Mouse (Mus musculus) midbrain, embryonic 14.5 days (tissue): ENCODE data around the gene Srebf1. TPM values are rescaled to one million over a fixed set of nuclear protein-coding genes. Genes with fewer than 3 reads are reported as not detected.
A peak's percentile ranks its signal among the peaks of the same experiment; 100 is the strongest.

Experiments used
- ATAC-seq: fragments of 200-750 bp; cut with Nextera tagmentation; 2 replicates; pipeline ENCODE4 v1.8.0; 2017; ENCODE audit warnings: moderate number of reproducible peaks, moderate library complexity; ENCODE audit not compliant: low FRiP score, low TSS enrichment
- DNase-seq: peaks from one replicate; pipeline ENCODE4 v3.0.0-alpha.2; 2015
- H3K27ac ChIP-seq: fragments of 300-500 bp; sonication (generic); replicated peaks from 2 replicates; pipeline ENCODE4 v1.5.1; 2014; ENCODE audit warnings: mild to moderate bottlenecking, low read depth, low read length, moderate library complexity
- H3K27me3 ChIP-seq: fragments of 300-500 bp; sonication (generic); 2 replicates; pipeline ENCODE4 v1.6.1; 2014; ENCODE audit warnings: low read length, control low read depth, mixed read lengths; ENCODE audit not compliant: control insufficient read depth, insufficient read depth
- H3K36me3 ChIP-seq: fragments of 300-500 bp; sonication (generic); 2 replicates; pipeline ENCODE4 v1.6.1; 2014; ENCODE audit warnings: low read length, control low read depth; ENCODE audit not compliant: control insufficient read depth, insufficient read depth
- H3K4me1 ChIP-seq: fragments of 300-500 bp; sonication (generic); 2 replicates; pipeline ENCODE4 v1.6.1; 2014; ENCODE audit warnings: mild to moderate bottlenecking, antibody characterized with exemption, low read length, control low read depth; ENCODE audit not compliant: control insufficient read depth, insufficient read depth
- H3K4me2 ChIP-seq: fragments of 300-500 bp; sonication (generic); 2 replicates; pipeline ENCODE4 v1.6.1; 2014; ENCODE audit warnings: mild to moderate bottlenecking, low read length, moderate library complexity
- H3K4me3 ChIP-seq: fragments of 300-500 bp; sonication (generic); replicated peaks from 2 replicates; pipeline ENCODE4 v1.5.1; 2014; ENCODE audit warnings: low read depth, low read length
- H3K9ac ChIP-seq: fragments of 300-500 bp; sonication (generic); replicated peaks from 2 replicates; pipeline ENCODE4 v1.6.1; 2014; ENCODE audit warnings: mild to moderate bottlenecking, low read length, moderate library complexity
- H3K9me3 ChIP-seq: fragments of 300-500 bp; sonication (generic); 2 replicates; pipeline ENCODE4 v1.6.1; 2016; ENCODE audit warnings: low read length, control low read depth, mixed read lengths; ENCODE audit not compliant: control insufficient read depth
- WGBS: fragments of 180-500 bp; shearing (Covaris S2); extraction: QIAGEN DNeasy Blood & Tissue Kit; methylation state at CpG from one replicate; pipeline ENCODE4 v1.1.7; 2014; 5-methylcytosine and 5-hydroxymethylcytosine counted together
- polyA plus RNA-seq: library from polyadenylated mRNA; unstranded; fragments of >200 nt; fragmentation: Nextera tagmentation; extraction: Ambion mirVana; gene quantifications from 2 replicates; pipeline ENCODE4 v1.2.1, GENCODE M21; 2014

Srebf1 gene
- polyA plus RNA-seq, 1 experiment from 2014 or later, result 34.5 TPM

DNA sequence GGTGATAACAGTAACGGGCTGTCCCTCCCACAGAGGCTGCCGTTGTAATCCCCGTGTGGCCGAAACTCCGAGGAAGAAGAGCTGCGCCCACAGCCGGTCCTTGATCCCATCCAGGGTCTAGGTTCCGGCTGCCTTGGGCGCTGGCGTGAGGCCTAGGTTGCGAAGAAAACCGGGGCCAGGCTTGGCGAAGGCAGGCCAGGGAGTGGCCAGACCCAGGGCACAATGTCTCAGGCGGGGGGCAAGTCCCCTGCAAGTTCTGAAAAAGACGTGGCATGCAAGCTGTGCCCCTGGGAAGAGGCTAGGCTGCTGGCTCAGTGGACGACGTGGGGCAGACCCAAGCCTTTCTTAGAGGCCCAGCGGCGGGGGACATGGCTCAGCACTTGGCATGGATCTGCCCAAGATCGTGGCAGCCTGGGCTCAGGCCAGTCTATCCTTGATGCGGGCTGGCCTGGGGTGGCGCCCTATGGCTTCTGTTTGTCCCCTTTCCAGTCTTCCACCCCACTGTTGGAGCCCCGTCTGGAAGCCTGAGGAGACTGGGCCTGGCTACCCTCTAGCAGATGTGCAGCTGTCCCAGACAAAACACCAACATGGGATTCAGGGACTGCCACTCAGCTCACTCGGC lies 24.3 kb downstream of the Srebf1 start:
- peaks cover 79% of the 10 kb centered on the region for H3K36me3 ChIP-seq
- no peak for DNase-seq
- 79% methylated on average over 24 of the region's 24 CpGs for WGBS

DNA sequence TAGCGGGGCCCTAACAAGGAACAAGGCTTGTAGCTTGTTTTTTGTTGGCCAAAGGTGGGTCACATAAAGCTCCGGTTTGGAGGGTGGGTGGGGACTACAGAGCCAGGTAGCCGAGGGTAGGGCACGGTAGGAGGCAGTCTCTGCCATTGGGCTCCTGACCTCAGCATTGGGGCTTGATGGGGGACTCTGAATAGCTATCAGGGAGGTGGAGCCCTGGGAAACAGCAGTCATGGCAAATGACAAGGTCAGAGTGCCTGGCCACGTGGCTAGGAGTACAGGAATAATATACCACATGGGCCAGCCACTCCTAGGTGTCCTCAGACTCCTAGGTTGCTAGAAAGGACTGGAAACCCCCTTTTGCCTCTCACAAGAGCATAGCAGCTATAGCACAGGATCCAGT lies 26.0 kb downstream of the Srebf1 start:
- Histone ChIP-seq H3K9ac (no peak overlapping the region), H3K4me2 (no peak overlapping the region), H3K4me3 (no peak overlapping the region), H3K36me3 (peaks cover 76% of the 10 kb centered on the region), H3K4me1 (peaks cover 5% of the 10 kb centered on the region), H3K27me3 (no peaks in the 10 kb centered on the region), H3K27ac (no peak overlapping the region), H3K9me3 (0 out of 2 replicates have a peak, but pooled peaks cover 3% of the 10 kb centered on the region)
- ATAC-seq, result no peak
- no peak for DNase-seq
- WGBS, result 87% methylated on average over 5 of the region's 5 CpGs

More for the DNA sequence above, 24.3 kb downstream of the Srebf1 start:
- no peak overlapping the region for H3K9ac ChIP-seq
- H3K4me3 ChIP-seq, result no peak overlapping the region
- no peak for ATAC-seq
- 0 out of 2 replicates have a peak, but pooled peaks cover 3% of the 10 kb centered on the region for H3K9me3 ChIP-seq
- peaks cover 8% of the 10 kb centered on the region for H3K4me1 ChIP-seq
- H3K27ac ChIP-seq, result no peak overlapping the region
- no peaks in the 10 kb centered on the region for H3K27me3 ChIP-seq
- H3K4me2 ChIP-seq, result no peak overlapping the region

- H3K36me3 ChIP-seq, result peaks cover 77% of the 10 kb centered on the region
- DNase-seq (peak; percentile 56), ATAC-seq (no peak)
Observed at GRCm38 (mm10) chr11:60195108-60195507, 27.3 kb downstream of the Srebf1 start.

DNA sequence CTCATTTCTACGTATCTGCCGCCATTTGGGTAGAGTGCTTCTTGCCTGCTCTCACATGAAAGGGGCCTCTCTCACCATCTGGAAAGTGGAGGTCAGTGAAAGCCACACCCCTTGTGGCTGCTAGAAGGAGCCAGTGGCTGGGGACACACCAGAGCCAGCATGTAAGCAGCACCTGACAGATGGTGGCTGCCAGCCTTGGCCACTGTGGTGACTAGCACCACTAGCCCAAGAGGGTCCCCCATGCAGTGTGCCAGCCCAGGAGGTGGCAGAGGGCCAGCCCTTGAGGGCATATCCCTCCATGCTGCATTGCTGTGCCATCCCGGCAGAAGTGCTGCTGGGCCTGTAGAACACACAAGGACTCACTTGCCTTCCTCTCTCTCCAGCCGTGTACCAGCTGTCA lies 28.8 kb downstream of the Srebf1 start:
- Histone ChIP-seq H3K4me2 (no peak overlapping the region), H3K27ac (no peak overlapping the region), H3K36me3 (peaks cover 91% of the 10 kb centered on the region), H3K9me3 (0 out of 2 replicates have a peak, but pooled peaks cover 3% of the 10 kb centered on the region), H3K4me1 (no peaks in the 10 kb centered on the region), H3K4me3 (no peak overlapping the region), H3K9ac (no peak overlapping the region), H3K27me3 (no peaks in the 10 kb centered on the region)
- DNase-seq (no peak), ATAC-seq (no peak)
- WGBS, result 79% methylated on average over 4 of the region's 4 CpGs

More at GRCm38 (mm10) chr11:60195108-60195507, 27.3 kb downstream of the Srebf1 start:
- no peaks in the 10 kb centered on the region for H3K27me3 ChIP-seq
- no peak overlapping the region for H3K27ac ChIP-seq
- no peak overlapping the region for H3K9ac ChIP-seq
- H3K4me2 ChIP-seq, result no peak overlapping the region
- H3K4me3 ChIP-seq, result no peak overlapping the region
- peaks cover 3% of the 10 kb centered on the region for H3K4me1 ChIP-seq
- 0 out of 2 replicates have a peak, but pooled peaks cover 3% of the 10 kb centered on the region for H3K9me3 ChIP-seq

DNA sequence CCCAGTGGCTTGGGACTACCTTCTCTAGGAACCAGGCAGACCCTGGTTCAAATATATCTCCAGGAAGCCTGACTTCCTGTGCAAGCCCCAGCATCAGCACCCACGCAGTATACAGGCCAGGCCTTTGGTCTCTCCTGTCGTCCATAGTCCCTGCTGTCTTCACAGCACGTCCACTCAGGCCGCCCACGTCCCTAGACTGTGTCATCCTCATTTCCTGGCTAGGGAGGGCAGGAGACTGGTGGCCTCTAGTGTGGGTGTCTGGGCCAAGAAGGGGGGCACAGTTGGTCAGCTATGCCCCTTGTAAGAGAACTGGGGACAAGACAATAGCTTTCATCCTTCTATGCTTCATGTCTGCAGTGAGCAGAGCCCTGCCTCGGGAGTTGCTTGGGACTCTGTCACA lies 29.8 kb downstream of the Srebf1 start:
- no peak overlapping the region for H3K9ac ChIP-seq
- 0 out of 2 replicates have a peak, but pooled peaks cover 3% of the 10 kb centered on the region for H3K9me3 ChIP-seq
- H3K4me3 ChIP-seq, result no peak overlapping the region
- H3K4me1 ChIP-seq, result no peaks in the 10 kb centered on the region
- no peaks in the 10 kb centered on the region for H3K27me3 ChIP-seq
- DNase-seq (no peak), ATAC-seq (no peak)
- peaks cover 91% of the 10 kb centered on the region for H3K36me3 ChIP-seq
- 86% methylated on average over 6 of the region's 6 CpGs for WGBS
- H3K27ac ChIP-seq, result no peak overlapping the region; the same call in 1 of the 2 replicates
- H3K4me2 ChIP-seq, result no peak overlapping the region

DNA sequence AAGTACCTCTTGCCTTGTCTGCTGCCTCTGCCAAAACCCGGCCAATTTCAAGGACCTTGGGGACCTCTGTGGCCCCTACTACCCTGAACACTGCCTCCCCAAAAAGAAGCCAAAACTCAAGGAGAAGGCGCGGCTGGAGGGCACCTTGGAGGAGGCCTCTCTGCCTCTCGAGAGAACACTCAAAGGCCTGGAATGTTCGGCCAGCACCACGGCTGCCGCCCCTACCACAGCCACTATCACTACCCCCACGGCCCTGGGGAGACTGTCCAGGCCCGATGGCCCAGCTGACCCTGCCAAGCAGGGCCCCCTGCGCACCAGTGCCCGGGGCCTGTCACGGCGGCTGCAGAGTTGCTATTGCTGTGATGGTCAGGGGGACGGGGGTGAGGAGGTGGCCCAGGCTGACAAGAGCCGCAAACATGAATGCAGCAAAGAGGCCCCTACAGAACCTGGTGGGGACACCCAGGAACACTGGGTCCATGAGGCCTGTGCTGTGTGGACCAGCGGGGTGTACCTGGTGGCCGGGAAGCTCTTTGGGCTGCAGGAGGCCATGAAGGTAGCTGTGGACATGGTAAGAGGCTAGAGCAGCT lies 32.2 kb downstream of the Srebf1 start:
- 94% methylated on average over 17 of the region's 17 CpGs for WGBS
- no peak overlapping the region for H3K27ac ChIP-seq
- no peak for DNase-seq
- H3K36me3 ChIP-seq, result peaks cover 92% of the 10 kb centered on the region
- H3K27me3 ChIP-seq, result no peaks in the 10 kb centered on the region
- H3K4me2 ChIP-seq, result no peak overlapping the region
- ATAC-seq, result no peak
- H3K4me1 ChIP-seq, result peaks cover 6% of the 10 kb centered on the region
- H3K4me3 ChIP-seq, result no peak overlapping the region
- no peak overlapping the region for H3K9ac ChIP-seq
- H3K9me3 ChIP-seq, result 0 out of 2 replicates have a peak, but pooled peaks cover 3% of the 10 kb centered on the region

DNA sequence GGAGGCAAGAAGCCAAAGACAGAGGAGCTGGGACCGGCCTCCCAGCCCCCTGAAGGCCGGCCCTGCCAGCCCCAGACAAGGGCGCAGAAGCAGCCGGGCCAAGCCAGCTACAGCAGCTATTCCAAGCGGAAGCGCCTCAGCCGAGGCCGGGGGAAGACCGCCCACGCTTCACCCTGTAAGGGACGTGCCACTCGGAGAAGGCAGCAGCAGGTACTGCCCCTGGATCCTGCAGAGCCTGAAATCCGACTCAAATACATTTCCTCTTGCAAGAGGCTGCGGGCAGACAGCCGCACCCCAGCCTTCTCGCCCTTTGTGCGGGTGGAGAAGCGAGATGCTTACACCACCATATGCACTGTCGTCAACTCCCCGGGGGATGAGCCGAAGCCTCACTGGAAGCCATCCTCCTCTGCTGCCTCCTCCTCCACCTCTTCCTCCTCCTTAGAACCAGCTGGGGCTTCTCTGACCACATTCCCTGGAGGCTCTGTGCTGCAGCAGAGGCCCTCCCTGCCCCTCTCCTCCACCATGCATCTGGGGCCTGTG lies 32.8 kb downstream of the Srebf1 start:
- ATAC-seq (no peak), DNase-seq (no peak)
- Histone ChIP-seq H3K36me3 (peaks cover 86% of the 10 kb centered on the region), H3K4me3 (no peak overlapping the region), H3K9ac (no peak overlapping the region), H3K9me3 (no peaks in the 10 kb centered on the region), H3K4me2 (no peak overlapping the region), H3K4me1 (peaks cover 12% of the 10 kb centered on the region), H3K27ac (0 out of 2 replicates have a peak overlapping the region, but pooled peaks have one; percentile 8), H3K27me3 (no peaks in the 10 kb centered on the region)
- WGBS, result 82% methylated on average over 21 of the region's 21 CpGs

- no peaks in the 10 kb centered on the region for H3K27me3 ChIP-seq
- peaks cover 74% of the 10 kb centered on the region for H3K36me3 ChIP-seq
- no peaks in the 10 kb centered on the region for H3K9me3 ChIP-seq
- ATAC-seq (no peak), DNase-seq (no peak)
- WGBS, result 90% methylated on average over 25 of the region's 25 CpGs
- no peak overlapping the region for H3K4me2 ChIP-seq
- no peak overlapping the region for H3K4me3 ChIP-seq
- no peak overlapping the region for H3K27ac ChIP-seq
- H3K4me1 ChIP-seq, result peaks cover 24% of the 10 kb centered on the region
- H3K9ac ChIP-seq, result no peak overlapping the region
Observed at GRCm38 (mm10) chr11:60188275-60188853, 34.0 kb downstream of the Srebf1 start.
